Mouse (Mus musculus) central nervous system, embryonic 18 days (tissue): ENCODE results near the gene Sema4a. TPM values are rescaled to one million over a fixed set of nuclear protein-coding genes. Genes with fewer than 3 reads are reported as not detected.

ENCODE experiments used
- polyA plus RNA-seq: library from polyadenylated mRNA; depleted of rRNA; stranded (reverse); fragments of >200 nt; gene quantifications from 2 replicates; pipeline ENCODE4 v1.2.3, GENCODE M21; 2012; rRNA removed

The Sema4a gene
- 54.7 and 57.7 TPM in 2 replicates for polyA plus RNA-seq

DNA sequence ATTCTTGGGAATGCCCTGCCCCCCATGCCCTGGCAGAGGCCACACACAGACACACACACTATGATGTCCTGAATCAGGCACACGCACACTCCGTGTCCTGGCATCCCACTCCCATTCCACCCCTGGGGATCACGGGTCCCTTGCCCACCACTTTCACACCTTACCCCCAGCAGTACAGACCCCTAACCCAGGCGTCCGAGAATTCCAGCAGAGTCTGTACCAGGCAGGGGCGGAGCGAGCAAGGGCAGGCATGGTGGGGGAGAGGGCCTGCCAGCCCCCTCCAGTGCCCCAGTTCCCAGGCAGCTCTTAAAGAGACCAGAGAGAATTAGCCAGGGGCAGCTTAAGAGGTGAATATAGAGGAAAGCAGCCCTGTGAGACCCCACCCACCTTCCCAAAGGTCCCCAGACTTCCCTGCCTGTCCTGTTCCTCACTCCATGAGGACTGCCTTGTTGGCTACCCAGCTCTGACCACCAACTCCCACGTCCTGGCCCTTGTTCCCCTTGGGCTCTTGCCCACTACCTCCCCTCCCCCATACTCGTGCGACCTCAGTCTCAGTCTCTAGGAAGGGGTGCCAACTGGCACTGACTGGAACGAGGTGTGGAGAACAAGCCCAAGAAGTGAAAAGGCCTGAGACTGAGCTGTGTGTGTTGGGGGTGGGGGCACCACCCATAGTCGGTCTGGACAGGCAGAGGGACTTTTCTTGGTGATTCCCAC is at the start of gene Sema4a:
Gene Sema4a (minus strand): TSS at position 200 of the 714 bp plus-strand sequence.

GRCm38 (mm10) chr3:88509692-88510420 is 48.9 kb upstream of the Sema4a start, which contains the start of gene Lmna:
Lmna (minus strand) TSS chr3:88509956.

GRCm38 (mm10) chr3:88424605-88425329 is 36.2 kb downstream of the Sema4a start, which contains the start of gene Slc25a44:
Slc25a44 (minus strand) TSS chr3:88425139.

GRCm38 (mm10) chr3:88409741-88410644 is 51.0 kb downstream of the Sema4a start, which contains the start of gene Pmf1:
Pmf1 (minus strand) TSS chr3:88410331.

Other genes starting within 250 kb of the Sema4a start
- gene Rhbg, start 206.5 kb downstream of the Sema4a start, polyA plus RNA-seq: 0.06 and 0.17 TPM in 2 replicates
- gene Gm38392, start 174.0 kb downstream of the Sema4a start, polyA plus RNA-seq: 0.14 TPM in 1 of 2 replicates, not detected in the other
- 4.0 and 6.2 TPM in 2 replicates for gene Tsacc, start 164.2 kb downstream of the Sema4a start, polyA plus RNA-seq
- gene Cct3, start 164.1 kb downstream of the Sema4a start, polyA plus RNA-seq: 313 and 317 TPM in 2 replicates
- 54.1 and 56.2 TPM in 2 replicates for gene Glmp, start 136.2 kb downstream of the Sema4a start, polyA plus RNA-seq
- 0.82 and 0.94 TPM in 2 replicates for gene Tmem79, start 125.0 kb downstream of the Sema4a start, polyA plus RNA-seq
- 90.2 and 90.7 TPM in 2 replicates for gene Smg5, start 124.9 kb downstream of the Sema4a start, polyA plus RNA-seq
- gene Paqr6, start 96.6 kb downstream of the Sema4a start, polyA plus RNA-seq: 3.1 and 3.4 TPM in 2 replicates
- 0.09 and 0.15 TPM in 2 replicates for gene Bglap3, start 88.4 kb downstream of the Sema4a start, polyA plus RNA-seq
- 1.0 and 7.1 TPM in 2 replicates for gene Bglap2, start 82.5 kb downstream of the Sema4a start, polyA plus RNA-seq
- 0.56 and 7.4 TPM in 2 replicates for gene Bglap, start 76.7 kb downstream of the Sema4a start, polyA plus RNA-seq
- 21.8 and 23.7 TPM in 2 replicates for gene Pmf1, start 50.9 kb downstream of the Sema4a start, polyA plus RNA-seq
- 41.3 and 42.5 TPM in 2 replicates for gene Slc25a44, start 36.0 kb downstream of the Sema4a start, polyA plus RNA-seq
- 40.9 and 46.3 TPM in 2 replicates for gene Lmna, start 48.8 kb upstream of the Sema4a start, polyA plus RNA-seq
- 54.4 and 59.6 TPM in 2 replicates for gene Mex3a, start 71.2 kb upstream of the Sema4a start, polyA plus RNA-seq
- 0.27 and 0.47 TPM in 2 replicates for gene Rab25, start 87.1 kb upstream of the Sema4a start, polyA plus RNA-seq
- 149 and 155 TPM in 2 replicates for gene Lamtor2, start 91.9 kb upstream of the Sema4a start, polyA plus RNA-seq
- 89.7 and 95.0 TPM in 2 replicates for gene Ubqln4, start 92.6 kb upstream of the Sema4a start, polyA plus RNA-seq
- 175 and 179 TPM in 2 replicates for gene Ssr2, start 114.7 kb upstream of the Sema4a start, polyA plus RNA-seq
- gene Arhgef2, start 144.8 kb upstream of the Sema4a start, polyA plus RNA-seq: 74.7 and 92.8 TPM in 2 replicates
- gene Rxfp4, start 192.0 kb upstream of the Sema4a start, polyA plus RNA-seq: not detected in 2 replicates
- gene Khdc4, start 224.6 kb upstream of the Sema4a start, polyA plus RNA-seq: 117 and 121 TPM in 2 replicates